8 mouse cellular contexts compared by ENCODE assay signal in the genomic region with DNA sequence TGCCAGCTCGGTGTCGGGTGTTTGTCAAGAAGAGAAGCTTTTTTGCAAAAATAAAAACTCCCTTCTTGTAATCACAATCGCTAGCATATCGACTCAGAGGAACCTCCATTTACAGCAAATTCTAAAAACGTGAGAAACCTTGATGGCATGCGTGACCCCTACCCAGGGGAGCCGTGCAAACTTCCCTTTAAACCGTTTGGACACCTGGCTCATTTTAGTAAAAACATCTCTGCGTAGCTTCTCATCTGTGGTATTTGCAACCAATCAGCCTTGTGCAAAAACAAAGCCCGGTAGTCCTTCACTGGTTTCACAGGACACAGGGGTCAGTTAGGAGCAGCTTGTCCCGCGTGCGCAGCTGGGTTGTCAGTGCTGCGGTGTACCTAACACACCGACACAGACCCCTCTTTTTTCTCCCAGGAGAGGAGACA. TPM values are rescaled to one million over a fixed set of nuclear protein-coding genes. Genes with fewer than 3 reads are reported as not detected.
A peak's percentile ranks its signal among the peaks of the same experiment; 100 is the strongest.
DNase-seq lines count a peak whose midpoint lies in the region; ATAC-seq and TF ChIP-seq lines count a peak whose summit lies in the region.

No protein-coding gene starts in this region.

- no peaks in the 10 kb centered on the region for H3K9me3 ChIP-seq in E14TG2a.4 (ENCODE audit: low read length)
- H3K9me3 ChIP-seq in forebrain, embryonic 15.5 days: no peaks in the 10 kb centered on the region
- H3K9me3 ChIP-seq in kidney, embryonic 15.5 days (replicated peaks): no peaks in the 10 kb centered on the region
- 0 out of 2 replicates have a peak, but pooled peaks cover 2% of the 10 kb centered on the region for H3K9me3 ChIP-seq in midbrain, embryonic 13.5 days

- TF ChIP-seq CTCF in E14TG2a.4 (conservative IDR thresholded peaks at IDR 0.05; ENCODE audit: low read length): no peak

- H3K4me2 ChIP-seq in forebrain, embryonic 15.5 days (replicated peaks): peak overlapping the region; percentile 99
- peak overlapping the region; percentile 97 for H3K4me2 ChIP-seq in kidney, embryonic 15.5 days
- peak overlapping the region; percentile 97 for H3K4me2 ChIP-seq in midbrain, embryonic 13.5 days (replicated peaks)

- peak; percentile 18 for DNase-seq in 3134 (ENCODE audit: extremely low read depth, insufficient read length, low spot score)
- DNase-seq in thymus, postnatal 4 days: peak; percentile 22
- DNase-seq in adrenal gland, postnatal 10 days: no peak
- no peak for DNase-seq in right cerebral cortex, postnatal 14 days

- 0 out of 2 replicates have a peak, but pooled peaks have one; percentile 26 for ATAC-seq in forebrain, embryonic 15.5 days (replicated peaks)
- ATAC-seq in kidney, embryonic 15.5 days (replicated peaks; ENCODE audit: low FRiP score): no peak
- no peak for ATAC-seq in midbrain, embryonic 13.5 days

- H3K27me3 ChIP-seq in E14TG2a.4 (ENCODE audit: insufficient read depth, low read length): peaks cover 53% of the 10 kb centered on the region
- peaks cover 14% of the 10 kb centered on the region for H3K27me3 ChIP-seq in forebrain, embryonic 15.5 days
- H3K27me3 ChIP-seq in kidney, embryonic 15.5 days: peaks cover 29% of the 10 kb centered on the region
- H3K27me3 ChIP-seq in midbrain, embryonic 13.5 days: peaks cover 62% of the 10 kb centered on the region

- H3K4me1 ChIP-seq in E14TG2a.4 (replicated peaks; ENCODE audit: low read depth, low read length): no peaks in the 10 kb centered on the region; the same call in 1 of the 2 replicates
- peaks cover 23% of the 10 kb centered on the region for H3K4me1 ChIP-seq in forebrain, embryonic 15.5 days
- H3K4me1 ChIP-seq in kidney, embryonic 15.5 days: peaks cover 21% of the 10 kb centered on the region
- peaks cover 21% of the 10 kb centered on the region for H3K4me1 ChIP-seq in midbrain, embryonic 13.5 days (replicated peaks)

- H3K9ac ChIP-seq in forebrain, embryonic 15.5 days (replicated peaks): peak overlapping the region; percentile 54
- H3K9ac ChIP-seq in kidney, embryonic 15.5 days: peak overlapping the region; percentile 50
- peak overlapping the region; percentile 68 for H3K9ac ChIP-seq in midbrain, embryonic 13.5 days (replicated peaks)

- no peak overlapping the region for H3K27ac ChIP-seq in forebrain, embryonic 15.5 days (replicated peaks)
- no peak overlapping the region for H3K27ac ChIP-seq in kidney, embryonic 15.5 days
- H3K27ac ChIP-seq in midbrain, embryonic 13.5 days: no peak overlapping the region

- WGBS in forebrain, embryonic 15.5 days: 2% methylated on average over 15 of the region's 15 CpGs
- WGBS in kidney, embryonic 15.5 days: 1% methylated on average over 15 of the region's 15 CpGs
- WGBS in midbrain, embryonic 13.5 days: 2% methylated on average over 15 of the region's 15 CpGs

- H3K4me3 ChIP-seq in E14TG2a.4 (replicated peaks; ENCODE audit: low read length): peak overlapping the region; percentile 73; the same call in 1 of the 2 replicates
- peak overlapping the region; percentile 58 for H3K4me3 ChIP-seq in forebrain, embryonic 15.5 days
- H3K4me3 ChIP-seq in kidney, embryonic 15.5 days (replicated peaks): peak overlapping the region; percentile 65
- H3K4me3 ChIP-seq in midbrain, embryonic 13.5 days (replicated peaks): peak overlapping the region; percentile 57

- H3K36me3 ChIP-seq in E14TG2a.4 (ENCODE audit: insufficient read depth, low read length): no peaks in the 10 kb centered on the region
- H3K36me3 ChIP-seq in forebrain, embryonic 15.5 days: no peaks in the 10 kb centered on the region
- H3K36me3 ChIP-seq in kidney, embryonic 15.5 days: no peaks in the 10 kb centered on the region
- H3K36me3 ChIP-seq in midbrain, embryonic 13.5 days: no peaks in the 10 kb centered on the region

RNA-seq across cellular contexts. Expression of a gene that starts 1.5 kb away (rescaled TPM):
- polyA plus RNA-seq in forebrain, embryonic 15.5 days (2015; fragmentation: Nextera tagmentation; extraction: Ambion mirVana): 4.8 and 5.5 TPM in 2 replicates
- polyA plus RNA-seq in kidney, embryonic 15.5 days (2015; fragmentation: Nextera tagmentation; extraction: Ambion mirVana): 3.8 and 5.2 TPM in 2 replicates
- polyA plus RNA-seq in midbrain, embryonic 13.5 days (2015; fragmentation: Nextera tagmentation; extraction: Ambion mirVana): 3.2 and 3.7 TPM in 2 replicates
- total RNA-seq in adrenal gland, postnatal 10 days (2021): 1 to 10 TPM; 3.9 to 5.1 TPM

RNA-seq across cellular contexts. Expression of a gene that starts 10.7 kb away (rescaled TPM):
- 0.78 and 1.0 TPM in 2 replicates for polyA plus RNA-seq in forebrain, embryonic 15.5 days (2015; fragmentation: Nextera tagmentation; extraction: Ambion mirVana)
- 1.2 and 2.4 TPM in 2 replicates for polyA plus RNA-seq in kidney, embryonic 15.5 days (2015; fragmentation: Nextera tagmentation; extraction: Ambion mirVana)
- 0.76 and 1.0 TPM in 2 replicates for polyA plus RNA-seq in midbrain, embryonic 13.5 days (2015; fragmentation: Nextera tagmentation; extraction: Ambion mirVana)
- total RNA-seq in adrenal gland, postnatal 10 days (2021): 1 to 10 TPM; 6.7 to 7.0 TPM

RNA-seq across cellular contexts. Expression of a gene that starts 46.3 kb away (rescaled TPM):
- 87.1 and 89.2 TPM in 2 replicates for polyA plus RNA-seq in forebrain, embryonic 15.5 days (2015; fragmentation: Nextera tagmentation; extraction: Ambion mirVana)
- polyA plus RNA-seq in kidney, embryonic 15.5 days (2015; fragmentation: Nextera tagmentation; extraction: Ambion mirVana): 56.4 and 56.7 TPM in 2 replicates
- polyA plus RNA-seq in midbrain, embryonic 13.5 days (2015; fragmentation: Nextera tagmentation; extraction: Ambion mirVana): 70.8 and 75.9 TPM in 2 replicates
- 10 to 100 TPM; 25.9 to 30.3 TPM for total RNA-seq in adrenal gland, postnatal 10 days (2021)

Comparison
In these comparisons a context has a peak if more than half of its experiments do, and no peak if none do; other contexts are left out.
1. DNase-seq: peak in 3134 (single experiment) and thymus, postnatal 4 days (single experiment); none in adrenal gland, postnatal 10 days (single experiment) and right cerebral cortex, postnatal 14 days (single experiment).
2. Peak in every context shown above with its lines, with median percentiles within 50 percentile points of each other: H3K4me3 ChIP-seq, H3K4me2 ChIP-seq and H3K9ac ChIP-seq.